Mouse (Mus musculus): ENCODE data around the gene Polr2e. TPM values are rescaled to one million over a fixed set of nuclear protein-coding genes. Genes with fewer than 3 reads are reported as not detected.

Gene Polr2e
- total RNA-seq, 2 experiments from 2014 or later = 42.0 to 50.9 TPM

DNA sequence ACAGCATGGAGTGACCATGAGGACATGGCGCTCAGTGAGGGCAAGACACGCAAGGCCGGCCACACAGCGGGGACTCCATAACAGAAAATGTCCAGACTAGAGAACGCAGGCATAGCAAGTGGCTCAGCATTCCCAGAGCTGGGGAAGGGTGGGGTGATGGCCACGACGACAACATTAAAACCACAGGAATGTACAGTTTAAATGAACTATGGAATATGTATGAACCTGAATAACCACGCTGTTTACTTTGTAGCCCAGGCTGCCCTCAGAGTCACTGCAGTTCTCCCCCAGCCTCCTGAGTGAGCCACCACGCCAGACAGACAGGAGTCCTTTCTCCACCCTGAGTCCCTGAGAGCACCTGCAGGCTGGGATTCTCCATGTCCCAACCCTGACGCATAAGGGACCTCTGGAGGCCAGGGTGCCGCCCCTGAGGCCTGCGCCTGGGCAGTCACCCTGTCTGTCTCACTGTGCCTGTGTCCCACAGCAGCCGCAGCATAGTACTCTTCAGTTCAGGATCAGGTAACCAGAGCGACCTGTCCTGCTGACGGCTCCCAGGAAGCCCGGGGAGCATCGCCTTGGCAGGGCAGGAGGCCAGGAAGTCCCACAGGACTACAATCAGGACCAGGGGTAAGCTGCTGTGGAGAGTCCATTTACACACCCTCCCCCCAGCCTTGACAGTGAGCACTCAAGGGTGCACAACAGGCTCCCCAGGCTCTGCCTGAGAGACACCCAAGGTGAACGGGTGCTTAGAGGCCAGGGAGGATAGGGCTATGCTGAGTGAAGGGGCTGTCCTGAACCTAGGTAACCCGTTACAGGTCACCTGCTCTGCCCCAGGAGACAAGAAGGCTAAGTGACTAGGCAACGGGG, 33.3 kb upstream of the Polr2e start:
- Histone ChIP-seq H3K4me3 (no peak overlapping the region), H3K27ac (peak overlapping the region; percentile 89)
- no peak for TF ChIP-seq CTCF (IDR thresholded peaks at IDR 0.05)
- DNase-seq = no peak
- intact Hi-C loops (cut with DNase I) = loop anchor here (5.0 kb wide), 1 partner anchor 39 kb away; no protein-coding TSS in a partner anchor

- DNase-seq = no peak
- Histone ChIP-seq H3K27ac (peak overlapping the region; percentile 89), H3K4me3 (peak overlapping the region; percentile 28)
- intact Hi-C loops (cut with DNase I) = loop anchor here (5.0 kb wide), 1 partner anchor 41 kb away; no protein-coding TSS in a partner anchor
- TF ChIP-seq CTCF (IDR thresholded peaks at IDR 0.05) = no peak
These were observed 31.9 kb upstream of the Polr2e start for GRCm38 (mm10) chr10:80071516-80071900.

- H3K4me3 ChIP-seq = peak overlapping the region; percentile 28; the same call in 1 of the 2 replicates
- DNase-seq = peak; percentile 91
- peak overlapping the region; percentile 89 for H3K27ac ChIP-seq
- TF ChIP-seq CTCF (IDR thresholded peaks at IDR 0.05) = no peak
- intact Hi-C loops (cut with DNase I) = loop anchor here (5.0 kb wide), 1 partner anchor 41 kb away; no protein-coding TSS in a partner anchor
These were observed 31.4 kb upstream of the Polr2e start for GRCm38 (mm10) chr10:80070837-80071515.

GRCm38 (mm10) chr10:80069948-80070450, 30.4 kb upstream of the Polr2e start:
- Histone ChIP-seq H3K27ac (peak overlapping the region; percentile 89), H3K4me3 (no peak overlapping the region)
- TF ChIP-seq CTCF (IDR thresholded peaks at IDR 0.05) = no peak
- intact Hi-C loops (cut with DNase I) = loop anchor here (5.0 kb wide), 1 partner anchor 42 kb away; no protein-coding TSS in a partner anchor
- DNase-seq = no peak

GRCm38 (mm10) chr10:80069251-80069650, 29.7 kb upstream of the Polr2e start:
- no peak for TF ChIP-seq CTCF (IDR thresholded peaks at IDR 0.05)
- Histone ChIP-seq H3K4me3 (no peak overlapping the region), H3K27ac (peak overlapping the region; percentile 89; the same call in 1 of the 2 replicates)
- no peak for DNase-seq
- intact Hi-C loops (cut with DNase I) = no loop called here

DNA sequence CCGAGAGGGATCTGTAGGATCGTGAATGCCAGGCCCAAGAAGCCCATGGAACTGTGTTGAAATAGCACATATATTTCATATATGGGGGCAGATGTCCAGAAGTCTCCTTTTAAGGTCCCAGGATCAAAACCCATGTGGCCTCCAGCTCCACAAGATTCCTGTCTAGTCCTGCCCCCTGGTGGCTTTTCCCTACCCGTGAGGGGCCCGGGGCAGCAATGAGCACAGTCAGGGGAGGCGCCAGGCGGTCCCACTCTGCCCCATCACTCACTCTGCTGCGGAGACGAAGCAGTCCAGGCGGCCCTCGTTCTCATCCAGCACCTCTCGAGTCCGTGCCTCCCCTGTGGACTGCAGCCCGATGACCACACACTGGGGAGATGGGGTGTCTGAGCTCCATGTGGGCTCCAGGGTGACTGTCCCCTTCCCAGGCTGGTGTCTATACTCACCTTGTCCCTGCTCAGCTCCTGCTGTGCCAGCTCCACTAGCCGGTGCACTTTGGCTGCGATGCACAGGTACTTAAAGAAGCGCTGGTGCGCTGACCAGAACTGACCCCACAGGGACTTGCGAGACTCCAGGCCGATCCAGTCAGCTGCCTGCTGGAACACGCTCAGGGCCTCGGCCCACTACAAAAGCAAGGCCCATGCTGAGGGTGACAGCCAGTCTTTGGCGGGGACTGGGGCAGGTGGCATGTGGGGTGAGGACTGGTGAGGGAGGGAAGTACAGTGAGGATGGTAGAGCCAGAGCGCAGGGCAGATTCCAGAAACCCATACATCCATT, 24.5 kb upstream of the Polr2e start:
- no peak for DNase-seq

DNA sequence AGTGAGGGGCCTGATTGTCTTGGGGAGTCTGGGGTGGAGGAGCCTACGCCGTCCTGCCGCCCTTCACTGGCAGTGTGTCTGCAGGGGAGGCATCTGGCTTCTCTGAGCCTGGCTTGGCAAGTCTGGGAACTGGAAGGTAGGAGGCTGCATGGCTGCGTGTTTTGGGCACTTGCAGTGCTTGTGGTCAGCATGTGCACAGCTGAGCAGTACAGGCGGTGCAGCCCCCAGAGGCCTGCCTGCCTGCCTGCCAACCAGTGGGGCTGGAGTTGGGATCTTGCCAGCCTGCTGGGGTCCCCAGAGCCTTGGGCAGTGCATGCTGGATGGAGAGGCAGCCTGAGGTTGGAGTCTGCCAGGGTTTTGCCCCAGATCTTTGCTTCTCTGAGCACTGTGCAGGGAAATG, 23.5 kb upstream of the Polr2e start:
- no peak overlapping the region for H3K27ac ChIP-seq
- intact Hi-C loops (cut with DNase I) = no loop called here
- DNase-seq = no peak
- H3K4me3 ChIP-seq = no peak overlapping the region
- TF ChIP-seq CTCF (IDR thresholded peaks at IDR 0.05) = no peak

More for the DNA sequence above, 24.5 kb upstream of the Polr2e start:
- Histone ChIP-seq H3K27ac (no peak overlapping the region), H3K4me3 (no peak overlapping the region)
- intact Hi-C loops (cut with DNase I) = no loop called here
- TF ChIP-seq CTCF (IDR thresholded peaks at IDR 0.05) = no peak; the same call in 1 of the 2 replicates

DNA sequence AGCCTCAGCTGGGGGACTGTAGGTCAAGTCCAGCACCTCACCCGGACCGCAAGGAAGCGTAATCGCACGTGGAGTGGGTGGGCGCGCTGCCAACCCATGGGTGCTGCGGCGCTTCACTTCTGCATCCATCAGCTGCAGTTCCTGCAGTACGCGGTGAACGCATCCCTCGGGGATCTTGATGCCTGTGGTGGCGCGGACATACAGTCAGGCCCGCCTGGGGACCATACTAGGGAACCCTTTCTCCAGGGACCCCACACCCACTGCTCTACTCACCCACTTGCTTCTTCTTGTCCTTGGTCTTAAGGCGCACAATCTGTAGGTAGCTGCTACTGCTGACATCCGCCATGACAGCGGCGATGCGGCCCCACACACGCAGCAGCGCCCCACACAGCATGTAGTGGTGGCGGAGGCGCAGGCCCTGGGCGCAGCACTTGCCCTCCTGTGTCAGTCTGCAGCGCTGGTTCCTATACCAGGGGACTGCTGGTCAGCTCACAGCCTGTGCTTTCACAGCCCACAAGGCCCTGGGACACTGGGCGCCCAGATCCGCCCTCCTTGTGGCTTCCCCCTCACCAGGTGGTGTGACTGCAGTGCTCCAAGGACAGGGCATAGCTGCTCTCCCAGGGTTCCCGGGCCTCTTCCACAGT, 18.2 kb upstream of the Polr2e start:
- H3K27ac ChIP-seq = no peak overlapping the region
- H3K4me3 ChIP-seq = no peak overlapping the region
- no peak for DNase-seq
- intact Hi-C loops (cut with DNase I) = no loop called here
- no peak for TF ChIP-seq CTCF (IDR thresholded peaks at IDR 0.05)

DNA sequence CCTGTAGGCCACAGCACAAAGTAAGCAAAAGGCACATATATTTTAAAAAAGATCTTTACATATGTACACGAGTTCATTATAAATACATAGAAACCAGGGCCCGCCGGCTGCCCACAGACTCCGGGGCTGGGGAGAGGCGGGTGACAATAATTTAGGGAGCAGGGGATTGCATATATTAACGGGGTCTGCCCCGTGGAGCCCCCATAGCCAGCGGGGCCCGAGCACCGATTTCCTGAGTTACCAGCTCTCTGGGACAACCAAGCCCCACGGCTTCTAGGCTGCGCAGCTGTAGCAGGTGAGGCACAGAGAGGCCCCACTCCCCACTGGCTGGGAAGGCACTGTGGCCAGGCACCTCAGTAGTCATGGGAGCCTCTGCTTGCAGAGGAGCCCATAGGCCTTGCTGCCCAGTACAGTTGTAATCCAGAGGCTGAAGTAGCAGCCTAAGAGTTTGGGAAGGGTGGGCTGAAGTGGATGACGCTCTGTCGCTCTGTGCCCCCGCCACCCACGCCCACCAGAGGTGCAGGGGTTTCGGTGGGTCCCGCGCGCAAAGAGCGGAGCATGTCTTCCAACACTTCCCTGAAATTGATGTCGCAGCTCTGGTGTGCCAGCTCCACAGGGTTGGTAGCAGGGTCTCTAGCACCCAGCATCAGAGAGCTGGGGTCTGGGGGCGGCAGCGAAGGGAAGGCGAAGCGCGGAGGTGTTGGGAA, 17.5 kb upstream of the Polr2e start:
- Histone ChIP-seq H3K4me3 (no peak overlapping the region), H3K27ac (no peak overlapping the region)
- no peak for DNase-seq
- TF ChIP-seq CTCF (IDR thresholded peaks at IDR 0.05) = no peak
- intact Hi-C loops (cut with DNase I) = no loop called here

DNA sequence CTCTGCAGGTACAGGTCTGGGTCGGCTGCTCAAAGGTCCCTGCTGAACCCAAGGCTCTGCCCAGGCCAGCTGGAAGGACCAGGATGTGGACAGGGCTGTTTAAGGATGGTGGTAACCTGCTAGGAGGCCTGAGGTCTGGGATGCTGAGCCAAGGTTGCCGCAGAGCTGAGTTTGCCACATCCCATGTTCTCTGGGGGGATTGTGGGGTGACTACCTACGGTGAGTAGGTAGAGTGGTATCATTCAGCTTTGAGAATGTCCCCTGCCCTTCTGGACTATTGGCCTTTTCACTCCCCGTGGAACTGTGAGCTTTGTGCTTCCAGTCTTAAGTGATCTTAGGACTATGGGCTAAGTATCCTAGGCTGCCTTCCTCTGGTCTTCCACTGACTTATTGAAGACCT, 16.9 kb upstream of the Polr2e start:
- no peak for DNase-seq
- Histone ChIP-seq H3K4me3 (no peak overlapping the region), H3K27ac (no peak overlapping the region)
- intact Hi-C loops (cut with DNase I) = no loop called here
- TF ChIP-seq CTCF (IDR thresholded peaks at IDR 0.05) = no peak

DNA sequence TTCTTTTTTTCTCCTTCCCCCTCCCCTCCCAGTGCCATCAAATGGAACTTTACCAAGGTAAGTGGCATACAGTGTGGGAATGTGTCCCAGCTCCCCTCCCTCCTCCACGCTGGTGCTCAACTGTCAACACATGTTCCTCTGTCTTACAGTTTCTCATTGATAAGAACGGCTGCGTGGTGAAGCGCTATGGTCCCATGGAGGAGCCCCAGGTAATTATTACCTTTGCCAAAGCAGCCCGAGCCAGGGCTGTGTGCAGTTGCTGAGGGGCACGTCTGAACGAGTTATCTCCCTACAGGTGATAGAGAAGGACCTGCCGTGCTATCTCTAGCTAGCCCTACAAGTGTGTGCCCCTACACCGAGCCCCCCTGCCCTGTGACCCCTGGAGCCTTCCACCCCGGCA, 16.3 kb upstream of the Polr2e start:
- no peak for DNase-seq
- intact Hi-C loops (cut with DNase I) = no loop called here
- no peak for TF ChIP-seq CTCF (IDR thresholded peaks at IDR 0.05)
- Histone ChIP-seq H3K4me3 (peak overlapping the region; percentile 88; the same call in 1 of the 2 replicates), H3K27ac (no peak overlapping the region)

Data from gastrocnemius, adult 2 months (tissue).